Mouse (Mus musculus): ENCODE results near the gene Rp9. TPM values are rescaled to one million over a fixed set of nuclear protein-coding genes. Genes with fewer than 3 reads are reported as not detected.

Gene Rp9
- total and polyA plus RNA-seq, 2 experiments from 2014 or later = 59.4 to 81.7 TPM

- peak; percentile 65 for DNase-seq (ENCODE audit: low spot score)
- Histone ChIP-seq H3K4me2 (ENCODE audit: low read depth, low read length, poor library complexity, severe bottlenecking) (no peak overlapping the region), H3K9ac (replicated peaks; ENCODE audit: low read length, poor library complexity, severe bottlenecking) (no peak overlapping the region), H3K27ac (ENCODE audit: low read depth, low read length) (no peak overlapping the region; the same call in 1 of the 2 replicates), H3K27me3 (ENCODE audit: insufficient read depth, low read length) (no peaks in the 10 kb centered on the region), H3K4me3 (ENCODE audit: low read depth, low read length) (no peak overlapping the region), H3K4me1 (ENCODE audit: insufficient read depth, low read length) (no peaks in the 10 kb centered on the region), H3K36me3 (ENCODE audit: insufficient read depth, low read length) (no peaks in the 10 kb centered on the region), H3K9me3 (ENCODE audit: low read length) (no peaks in the 10 kb centered on the region)
- ATAC-seq (ENCODE audit: low FRiP score) = 0 out of 2 replicates have a peak, but pooled peaks have one; percentile 47
- 72% methylated on average over 6 of the region's 6 CpGs for WGBS
- no peak for TF ChIP-seq CTCF (IDR thresholded peaks at IDR 0.05)
Observed at GRCm38 (mm10) chr9:22368030-22368429, 101.5 kb downstream of the Rp9 start.

- no peak for TF ChIP-seq CTCF (IDR thresholded peaks at IDR 0.05)
- Histone ChIP-seq H3K4me2 (ENCODE audit: low read depth, low read length, poor library complexity, severe bottlenecking) (no peak overlapping the region), H3K4me1 (ENCODE audit: insufficient read depth, low read length) (no peaks in the 10 kb centered on the region), H3K36me3 (ENCODE audit: insufficient read depth, low read length) (no peaks in the 10 kb centered on the region), H3K9ac (replicated peaks; ENCODE audit: low read length, poor library complexity, severe bottlenecking) (no peak overlapping the region), H3K27ac (ENCODE audit: low read depth, low read length) (no peak overlapping the region), H3K9me3 (ENCODE audit: low read length) (no peaks in the 10 kb centered on the region), H3K4me3 (ENCODE audit: low read depth, low read length) (no peak overlapping the region), H3K27me3 (ENCODE audit: insufficient read depth, low read length) (no peaks in the 10 kb centered on the region)
- DNase-seq (ENCODE audit: low spot score) = no peak
- 96% methylated on average over 10 of the region's 10 CpGs for WGBS
- no peak for ATAC-seq (ENCODE audit: low FRiP score)
Observed at GRCm38 (mm10) chr9:22366621-22367020, 102.9 kb downstream of the Rp9 start.

GRCm38 (mm10) chr9:22366221-22366620 lies 103.3 kb downstream of the Rp9 start:
- H3K4me1 ChIP-seq (ENCODE audit: insufficient read depth, low read length) = no peaks in the 10 kb centered on the region
- H3K9ac ChIP-seq (replicated peaks; ENCODE audit: low read length, poor library complexity, severe bottlenecking) = no peak overlapping the region
- no peaks in the 10 kb centered on the region for H3K36me3 ChIP-seq (ENCODE audit: insufficient read depth, low read length)
- 97% methylated on average over 2 of the region's 2 CpGs for WGBS
- no peak for ATAC-seq (ENCODE audit: low FRiP score)
- no peaks in the 10 kb centered on the region for H3K27me3 ChIP-seq (ENCODE audit: insufficient read depth, low read length)
- H3K4me2 ChIP-seq (ENCODE audit: low read depth, low read length, poor library complexity, severe bottlenecking) = no peak overlapping the region
- H3K9me3 ChIP-seq (ENCODE audit: low read length) = no peaks in the 10 kb centered on the region
- TF ChIP-seq CTCF (IDR thresholded peaks at IDR 0.05) = no peak
- H3K27ac ChIP-seq (ENCODE audit: low read depth, low read length) = no peak overlapping the region
- H3K4me3 ChIP-seq (ENCODE audit: low read depth, low read length) = no peak overlapping the region
- no peak for DNase-seq (ENCODE audit: low spot score)

Other genes with a start within 250 kb of the Rp9 start
- gene Zfp809, start 244.0 kb downstream of the Rp9 start, total RNA-seq (2014; rRNA removed) = 8.2 and 10.2 TPM in 2 replicates
- 5.8 and 6.3 TPM in 2 replicates for gene Zfp809, start 244.0 kb downstream of the Rp9 start, polyA plus RNA-seq (2015; fragmentation: Nextera tagmentation; extraction: Ambion mirVana)
- gene Zfp599, start 209.8 kb downstream of the Rp9 start, total RNA-seq (2014; rRNA removed) = 4.7 and 5.1 TPM in 2 replicates
- 7.2 and 7.8 TPM in 2 replicates for gene Zfp599, start 209.8 kb downstream of the Rp9 start, polyA plus RNA-seq (2015; fragmentation: Nextera tagmentation; extraction: Ambion mirVana)
- 31.1 and 37.8 TPM in 2 replicates for gene Zfp810, start 162.1 kb downstream of the Rp9 start, total RNA-seq (2014; rRNA removed)
- 24.9 and 27.5 TPM in 2 replicates for gene Zfp810, start 162.1 kb downstream of the Rp9 start, polyA plus RNA-seq (2015; fragmentation: Nextera tagmentation; extraction: Ambion mirVana)
- 3.6 and 6.0 TPM in 2 replicates for gene Anln, start 80.6 kb downstream of the Rp9 start, total RNA-seq (2014; rRNA removed)
- 1.3 and 1.7 TPM in 2 replicates for gene Anln, start 80.6 kb downstream of the Rp9 start, polyA plus RNA-seq (2015; fragmentation: Nextera tagmentation; extraction: Ambion mirVana)
- gene 9530077C05Rik, start 58.2 kb downstream of the Rp9 start, total RNA-seq (2014; rRNA removed) = 18.7 and 21.5 TPM in 2 replicates
- gene 9530077C05Rik, start 58.2 kb downstream of the Rp9 start, polyA plus RNA-seq (2015; fragmentation: Nextera tagmentation; extraction: Ambion mirVana) = 19.3 and 20.2 TPM in 2 replicates
- not detected in 2 replicates for gene Gm17545, start 15.5 kb downstream of the Rp9 start, total RNA-seq (2014; rRNA removed)
- gene Gm17545, start 15.5 kb downstream of the Rp9 start, polyA plus RNA-seq (2015; fragmentation: Nextera tagmentation; extraction: Ambion mirVana) = not detected in 2 replicates
- gene Bbs9, start 6.0 kb upstream of the Rp9 start, total RNA-seq (2014; rRNA removed) = 38.2 and 40.0 TPM in 2 replicates
- 19.7 and 22.6 TPM in 2 replicates for gene Bbs9, start 6.0 kb upstream of the Rp9 start, polyA plus RNA-seq (2015; fragmentation: Nextera tagmentation; extraction: Ambion mirVana)

Data from midbrain, postnatal 0 days (tissue).